Mouse (Mus musculus): ENCODE measurements at regions not wholly inside any gene's neighbourhood (a gene's known extent, or its start where the extent isn't known, plus 50 kb on each side); places are given as distances from the start of the nearest gene placed in this dataset.

GRCm38 (mm10) chr3:144332353-144332752, 127.3 kb upstream of the Lmo4 start:
- DNase-seq (ENCODE audit: low spot score in 2 of 2), result no peak
- intact Hi-C loops (cut with DNase I), result no loop called here

GRCm38 (mm10) chr3:144329117-144329516, 124.1 kb upstream of the Lmo4 start:
- intact Hi-C loops (cut with DNase I), result no loop called here
- peak in 1 of 2 experiments; percentile 51 for DNase-seq (ENCODE audit: low spot score in 2 of 2)

GRCm38 (mm10) chr3:144327235-144327760, 122.3 kb upstream of the Lmo4 start:
- DNase-seq (ENCODE audit: low spot score in 2 of 2), result no peak
- intact Hi-C loops (cut with DNase I), result no loop called here

GRCm38 (mm10) chr3:144324974-144325373, 120.0 kb upstream of the Lmo4 start:
- intact Hi-C loops (cut with DNase I), result loop anchor here (5.0 kb wide), 1 partner anchor 42 kb away; no protein-coding TSS in a partner anchor
- DNase-seq (ENCODE audit: low spot score in 2 of 2), result no peak

GRCm38 (mm10) chr3:144323524-144323923, 118.5 kb upstream of the Lmo4 start:
- no peak for DNase-seq (ENCODE audit: low spot score in 2 of 2)
- intact Hi-C loops (cut with DNase I), result loop anchor here (5.0 kb wide), 1 partner anchor 44 kb away; no protein-coding TSS in a partner anchor

GRCm38 (mm10) chr3:144319468-144320205, 114.6 kb upstream of the Lmo4 start:
- intact Hi-C loops (cut with DNase I), result loop anchor here (5.0 kb wide), 1 partner anchor 48 kb away; no protein-coding TSS in a partner anchor
- DNase-seq (ENCODE audit: low spot score in 2 of 2), result peak in 1 of 2 experiments; percentile 41

GRCm38 (mm10) chr3:144318761-144319467, 113.9 kb upstream of the Lmo4 start:
- DNase-seq (ENCODE audit: low spot score in 2 of 2), result peak; percentile 56 to 74
- intact Hi-C loops (cut with DNase I), result no loop called here

GRCm38 (mm10) chr3:144310748-144311147, 105.7 kb upstream of the Lmo4 start:
- intact Hi-C loops (cut with DNase I), result no loop called here
- no peak for DNase-seq (ENCODE audit: low spot score in 2 of 2)

- intact Hi-C loops (cut with DNase I), result no loop called here
- DNase-seq (ENCODE audit: low spot score in 2 of 2), result no peak
Observed at GRCm38 (mm10) chr3:144308616-144309015, 103.6 kb upstream of the Lmo4 start.

- DNase-seq (ENCODE audit: low spot score in 2 of 2), result no peak
- intact Hi-C loops (cut with DNase I), result no loop called here
Observed at GRCm38 (mm10) chr3:144307557-144307956, 102.5 kb upstream of the Lmo4 start.

GRCm38 (mm10) chr3:144305456-144305855, 100.4 kb upstream of the Lmo4 start:
- intact Hi-C loops (cut with DNase I), result no loop called here
- no peak for DNase-seq (ENCODE audit: low spot score in 2 of 2)

GRCm38 (mm10) chr3:144304924-144305323, 99.9 kb upstream of the Lmo4 start:
- intact Hi-C loops (cut with DNase I), result no loop called here
- DNase-seq (ENCODE audit: low spot score in 2 of 2), result no peak

- DNase-seq (ENCODE audit: low spot score in 2 of 2), result no peak
- intact Hi-C loops (cut with DNase I), result no loop called here
Observed at GRCm38 (mm10) chr3:144302626-144303025, 97.6 kb upstream of the Lmo4 start.

- intact Hi-C loops (cut with DNase I), result no loop called here
- no peak for DNase-seq (ENCODE audit: low spot score in 2 of 2)
Observed at GRCm38 (mm10) chr3:144301068-144301467, 96.0 kb upstream of the Lmo4 start.

GRCm38 (mm10) chr3:144299239-144299638, 94.2 kb upstream of the Lmo4 start:
- DNase-seq (ENCODE audit: low spot score in 2 of 2), result no peak
- intact Hi-C loops (cut with DNase I), result no loop called here

- peak; percentile 23 to 55 for DNase-seq (ENCODE audit: low spot score in 2 of 2)
- intact Hi-C loops (cut with DNase I), result no loop called here
Observed at GRCm38 (mm10) chr3:144289489-144289888, 84.5 kb upstream of the Lmo4 start.

- intact Hi-C loops (cut with DNase I), result no loop called here
- DNase-seq (ENCODE audit: low spot score in 2 of 2), result no peak
Observed at GRCm38 (mm10) chr3:144286100-144286499, 81.1 kb upstream of the Lmo4 start.

- DNase-seq (ENCODE audit: low spot score in 2 of 2), result no peak
- intact Hi-C loops (cut with DNase I), result no loop called here
Observed at GRCm38 (mm10) chr3:144284326-144284725, 79.3 kb upstream of the Lmo4 start.

- intact Hi-C loops (cut with DNase I), result no loop called here
- no peak for DNase-seq (ENCODE audit: low spot score in 2 of 2)
Observed at GRCm38 (mm10) chr3:144273115-144273514, 68.1 kb upstream of the Lmo4 start.

- intact Hi-C loops (cut with DNase I), result no loop called here
- peak in 1 of 2 experiments; percentile 12 for DNase-seq (ENCODE audit: low spot score in 2 of 2)
Observed at GRCm38 (mm10) chr3:144270206-144270605, 65.2 kb upstream of the Lmo4 start.

- no peak for DNase-seq (ENCODE audit: low spot score in 2 of 2)
- intact Hi-C loops (cut with DNase I), result no loop called here
Observed at GRCm38 (mm10) chr3:144264554-144264953, 59.5 kb upstream of the Lmo4 start.

All from left cerebral cortex, postnatal 14 days (tissue).